Mouse (Mus musculus) intestine, embryonic 16.5 days (tissue): ENCODE results near the gene Ston1. TPM values are rescaled to one million over a fixed set of nuclear protein-coding genes. Genes with fewer than 3 reads are reported as not detected.

Experiments used
- ATAC-seq: fragments of 200-750 bp; cut with Nextera tagmentation; 2 replicates; pipeline ENCODE4 v1.8.0; 2017; ENCODE audit warnings: moderate TSS enrichment, moderate library complexity
- H3K27ac ChIP-seq: fragments of 300-500 bp; sonication (generic); 2 replicates; pipeline ENCODE4 v1.5.1; 2014; ENCODE audit warnings: mild to moderate bottlenecking, low read length
- H3K27me3 ChIP-seq: fragments of 300-500 bp; sonication (generic); replicated peaks from 2 replicates; pipeline ENCODE4 v1.6.1; 2014; ENCODE audit warnings: low read length, control low read depth, mixed read lengths; ENCODE audit not compliant: control insufficient read depth, insufficient read depth
- H3K36me3 ChIP-seq: fragments of 300-500 bp; sonication (generic); 2 replicates; pipeline ENCODE4 v1.6.1; 2014; ENCODE audit warnings: low read length, control low read depth; ENCODE audit not compliant: control insufficient read depth, insufficient read depth
- H3K4me1 ChIP-seq: fragments of 300-500 bp; sonication (generic); 2 replicates; pipeline ENCODE4 v1.6.1; 2014; ENCODE audit warnings: low read length, control low read depth, mixed read lengths; ENCODE audit not compliant: control insufficient read depth, insufficient read depth
- H3K4me2 ChIP-seq: fragments of 300-500 bp; sonication (generic); 2 replicates; pipeline ENCODE4 v1.6.1; 2014; ENCODE audit warnings: low read depth, low read length, control low read depth
- H3K4me3 ChIP-seq: fragments of 300-500 bp; sonication (generic); 2 replicates; pipeline ENCODE4 v1.5.1; 2014; ENCODE audit warnings: mild to moderate bottlenecking, low read length
- H3K9ac ChIP-seq: fragments of 300-500 bp; sonication (generic); 2 replicates; pipeline ENCODE4 v1.6.1; 2014; ENCODE audit warnings: low read depth, low read length
- H3K9me3 ChIP-seq: fragments of 300-500 bp; sonication (generic); 2 replicates; pipeline ENCODE4 v1.6.1; 2016; ENCODE audit warnings: low read length, control low read depth; ENCODE audit not compliant: control insufficient read depth
- WGBS: fragments of 180-500 bp; shearing (Covaris S2); extraction: QIAGEN DNeasy Blood & Tissue Kit; methylation state at CpG from one replicate; pipeline ENCODE4 v1.1.7; 2014; 5-methylcytosine and 5-hydroxymethylcytosine counted together
- polyA plus RNA-seq: library from polyadenylated mRNA; unstranded; fragments of >200 nt; fragmentation: Nextera tagmentation; extraction: Ambion mirVana; gene quantifications from 2 replicates; pipeline ENCODE4 v1.2.1, GENCODE M21; 2015

Ston1 gene
- polyA plus RNA-seq, 1 experiment from 2014 or later, result 4.3 TPM

- Histone ChIP-seq H3K4me2 (no peak overlapping the region), H3K9ac (no peak overlapping the region), H3K36me3 (peaks cover 9% of the 10 kb centered on the region; the same call in 1 of the 2 replicates), H3K4me1 (peaks cover 17% of the 10 kb centered on the region), H3K4me3 (no peak overlapping the region), H3K27ac (no peak overlapping the region), H3K27me3 (no peaks in the 10 kb centered on the region), H3K9me3 (no peaks in the 10 kb centered on the region)
- WGBS, result 84% methylated on average over 4 of the region's 4 CpGs
- no peak for ATAC-seq
Measured at GRCm38 (mm10) chr17:88556688-88557087, 40.8 kb upstream of the Ston1 start.

- Histone ChIP-seq H3K4me1 (peaks cover 10% of the 10 kb centered on the region), H3K27me3 (no peaks in the 10 kb centered on the region), H3K36me3 (peaks cover 9% of the 10 kb centered on the region; the same call in 1 of the 2 replicates), H3K9me3 (no peaks in the 10 kb centered on the region), H3K4me3 (no peak overlapping the region), H3K9ac (no peak overlapping the region), H3K4me2 (no peak overlapping the region), H3K27ac (no peak overlapping the region)
- WGBS, result 35% methylated on average over 13 of the region's 13 CpGs
- ATAC-seq, result peak; percentile 57; the same call in 1 of the 2 replicates
Measured at GRCm38 (mm10) chr17:88558168-88558842, 39.2 kb upstream of the Ston1 start.

- H3K27ac ChIP-seq, result no peak overlapping the region
- no peak overlapping the region for H3K4me2 ChIP-seq
- no peaks in the 10 kb centered on the region for H3K27me3 ChIP-seq
- ATAC-seq, result 0 out of 2 replicates have a peak, but pooled peaks have one; percentile 46
- H3K4me3 ChIP-seq, result no peak overlapping the region
- no peak overlapping the region for H3K9ac ChIP-seq
- H3K9me3 ChIP-seq, result no peaks in the 10 kb centered on the region
- 33% methylated on average over 3 of the region's 3 CpGs for WGBS
- H3K4me1 ChIP-seq, result peaks cover 6% of the 10 kb centered on the region; the same call in 1 of the 2 replicates
- peaks cover 12% of the 10 kb centered on the region for H3K36me3 ChIP-seq
Measured at GRCm38 (mm10) chr17:88563611-88564010, 33.9 kb upstream of the Ston1 start.

- Histone ChIP-seq H3K27me3 (no peaks in the 10 kb centered on the region), H3K36me3 (peaks cover 25% of the 10 kb centered on the region), H3K9me3 (no peaks in the 10 kb centered on the region), H3K27ac (no peak overlapping the region), H3K4me3 (no peak overlapping the region), H3K4me1 (no peaks in the 10 kb centered on the region), H3K4me2 (no peak overlapping the region), H3K9ac (no peak overlapping the region)
- no peak for ATAC-seq
- 85% methylated on average over 10 of the region's 10 CpGs for WGBS
Measured at GRCm38 (mm10) chr17:88569807-88570540, 27.5 kb upstream of the Ston1 start.

- 87% methylated on average over 11 of the region's 11 CpGs for WGBS
- no peak overlapping the region for H3K4me2 ChIP-seq
- H3K4me1 ChIP-seq, result no peaks in the 10 kb centered on the region
- no peaks in the 10 kb centered on the region for H3K9me3 ChIP-seq
- no peak overlapping the region for H3K4me3 ChIP-seq
- ATAC-seq, result no peak
- H3K36me3 ChIP-seq, result peaks cover 25% of the 10 kb centered on the region
- H3K27me3 ChIP-seq, result no peaks in the 10 kb centered on the region
- H3K27ac ChIP-seq, result no peak overlapping the region
- H3K9ac ChIP-seq, result no peak overlapping the region
Measured at GRCm38 (mm10) chr17:88570784-88571183, 26.7 kb upstream of the Ston1 start.

GRCm38 (mm10) chr17:88574811-88575210 is 22.7 kb upstream of the Ston1 start:
- peaks cover 21% of the 10 kb centered on the region for H3K36me3 ChIP-seq
- WGBS, result 74% methylated on average over 5 of the region's 5 CpGs
- H3K4me2 ChIP-seq, result no peak overlapping the region
- H3K4me1 ChIP-seq, result no peaks in the 10 kb centered on the region
- no peak overlapping the region for H3K4me3 ChIP-seq
- no peak overlapping the region for H3K27ac ChIP-seq
- no peaks in the 10 kb centered on the region for H3K27me3 ChIP-seq
- ATAC-seq, result no peak
- H3K9me3 ChIP-seq, result no peaks in the 10 kb centered on the region
- H3K9ac ChIP-seq, result no peak overlapping the region

- H3K27me3 ChIP-seq, result no peaks in the 10 kb centered on the region
- H3K4me2 ChIP-seq, result no peak overlapping the region
- ATAC-seq, result no peak
- H3K9me3 ChIP-seq, result no peaks in the 10 kb centered on the region
- no peak overlapping the region for H3K9ac ChIP-seq
- H3K4me3 ChIP-seq, result no peak overlapping the region
- WGBS, result 73% methylated on average over 20 of the region's 20 CpGs
- peaks cover 17% of the 10 kb centered on the region for H3K4me1 ChIP-seq
- no peak overlapping the region for H3K27ac ChIP-seq
- H3K36me3 ChIP-seq, result peaks cover 4% of the 10 kb centered on the region; the same call in 1 of the 2 replicates
Measured at GRCm38 (mm10) chr17:88578522-88579242, 18.8 kb upstream of the Ston1 start.

GRCm38 (mm10) chr17:88580556-88580955 is 16.9 kb upstream of the Ston1 start:
- Histone ChIP-seq H3K27ac (peak overlapping the region; percentile 17; the same call in 1 of the 2 replicates), H3K4me1 (peaks cover 17% of the 10 kb centered on the region), H3K9me3 (no peaks in the 10 kb centered on the region), H3K4me2 (no peak overlapping the region), H3K36me3 (peaks cover 18% of the 10 kb centered on the region), H3K4me3 (no peak overlapping the region), H3K9ac (no peak overlapping the region), H3K27me3 (no peaks in the 10 kb centered on the region)
- ATAC-seq, result no peak
- WGBS, result 58% methylated on average over 6 of the region's 6 CpGs

GRCm38 (mm10) chr17:88581511-88582021 is 15.9 kb upstream of the Ston1 start:
- no peak overlapping the region for H3K9ac ChIP-seq
- 0 out of 2 replicates have a peak overlapping the region, but pooled peaks have one; percentile 25 for H3K27ac ChIP-seq
- H3K4me2 ChIP-seq, result no peak overlapping the region
- H3K36me3 ChIP-seq, result peaks cover 24% of the 10 kb centered on the region
- ATAC-seq, result peak; percentile 4; the same call in 1 of the 2 replicates
- no peaks in the 10 kb centered on the region for H3K27me3 ChIP-seq
- H3K4me1 ChIP-seq, result peaks cover 17% of the 10 kb centered on the region
- 45% methylated on average over 6 of the region's 6 CpGs for WGBS
- H3K9me3 ChIP-seq, result no peaks in the 10 kb centered on the region
- H3K4me3 ChIP-seq, result no peak overlapping the region
